Mouse (Mus musculus): ENCODE measurements around the gene Map3k5. TPM values are rescaled to one million over a fixed set of nuclear protein-coding genes. Genes with fewer than 3 reads are reported as not detected.
A peak's percentile ranks its signal among the peaks of the same experiment; 100 is the strongest.

Gene Map3k5
- polyA plus RNA-seq, 1 experiment from 2014 or later = 2.2 TPM

- H3K27ac ChIP-seq = no peak overlapping the region
- H3K4me3 ChIP-seq (replicated peaks; ENCODE audit: low read depth, low read length) = no peak overlapping the region
- ATAC-seq (replicated peaks; ENCODE audit: low FRiP score, low read depth) (peak; percentile 83), DNase-seq (ENCODE audit: low spot score) (peak; percentile 75)
- 65% methylated on average over 7 of the region's 7 CpGs for WGBS
- no peak overlapping the region for H3K4me2 ChIP-seq (ENCODE audit: low read length)
- no peaks in the 10 kb centered on the region for H3K4me1 ChIP-seq (replicated peaks; ENCODE audit: insufficient read depth, low read length)
- no peak overlapping the region for H3K9ac ChIP-seq (ENCODE audit: low read depth, low read length)
- H3K27me3 ChIP-seq (ENCODE audit: insufficient read depth, low read length) = no peaks in the 10 kb centered on the region
- 0 out of 2 replicates have a peak, but pooled peaks cover 3% of the 10 kb centered on the region for H3K36me3 ChIP-seq (ENCODE audit: insufficient read depth, low read length)
- peak; percentile 92 for TF ChIP-seq CTCF (IDR thresholded peaks at IDR 0.05; ENCODE audit: low read depth)
- H3K9me3 ChIP-seq (replicated peaks; ENCODE audit: low read length) = no peaks in the 10 kb centered on the region
Measured at GRCm38 (mm10) chr10:20073236-20073893, 139.1 kb downstream of the Map3k5 start.

- Histone ChIP-seq H3K27me3 (ENCODE audit: insufficient read depth, low read length) (no peaks in the 10 kb centered on the region), H3K4me2 (ENCODE audit: low read length) (no peak overlapping the region), H3K4me3 (replicated peaks; ENCODE audit: low read depth, low read length) (no peak overlapping the region), H3K4me1 (replicated peaks; ENCODE audit: insufficient read depth, low read length) (no peaks in the 10 kb centered on the region), H3K36me3 (ENCODE audit: insufficient read depth, low read length) (0 out of 2 replicates have a peak, but pooled peaks cover 3% of the 10 kb centered on the region), H3K9me3 (replicated peaks; ENCODE audit: low read length) (no peaks in the 10 kb centered on the region), H3K9ac (ENCODE audit: low read depth, low read length) (no peak overlapping the region), H3K27ac (no peak overlapping the region)
- WGBS = 76% methylated on average over 13 of the region's 13 CpGs
- DNase-seq (ENCODE audit: low spot score) (no peak), ATAC-seq (replicated peaks; ENCODE audit: low FRiP score, low read depth) (no peak)
- no peak for TF ChIP-seq CTCF (IDR thresholded peaks at IDR 0.05; ENCODE audit: low read depth)
Measured at GRCm38 (mm10) chr10:20076541-20077469, 142.5 kb downstream of the Map3k5 start.

- TF ChIP-seq CTCF (IDR thresholded peaks at IDR 0.05; ENCODE audit: low read depth) = no peak
- Histone ChIP-seq H3K36me3 (ENCODE audit: insufficient read depth, low read length) (0 out of 2 replicates have a peak, but pooled peaks cover 3% of the 10 kb centered on the region), H3K4me1 (replicated peaks; ENCODE audit: insufficient read depth, low read length) (no peaks in the 10 kb centered on the region), H3K27ac (no peak overlapping the region), H3K9me3 (replicated peaks; ENCODE audit: low read length) (no peaks in the 10 kb centered on the region), H3K9ac (ENCODE audit: low read depth, low read length) (no peak overlapping the region), H3K4me2 (ENCODE audit: low read length) (no peak overlapping the region), H3K4me3 (replicated peaks; ENCODE audit: low read depth, low read length) (no peak overlapping the region), H3K27me3 (ENCODE audit: insufficient read depth, low read length) (no peaks in the 10 kb centered on the region)
- DNase-seq (ENCODE audit: low spot score) (no peak), ATAC-seq (replicated peaks; ENCODE audit: low FRiP score, low read depth) (no peak)
- 91% methylated on average over 2 of the region's 2 CpGs for WGBS
Measured at GRCm38 (mm10) chr10:20078350-20078749, 144.1 kb downstream of the Map3k5 start.

GRCm38 (mm10) chr10:20087841-20088240, 153.6 kb downstream of the Map3k5 start:
- Histone ChIP-seq H3K4me1 (replicated peaks; ENCODE audit: insufficient read depth, low read length) (no peaks in the 10 kb centered on the region), H3K4me2 (ENCODE audit: low read length) (no peak overlapping the region), H3K4me3 (replicated peaks; ENCODE audit: low read depth, low read length) (no peak overlapping the region), H3K27me3 (ENCODE audit: insufficient read depth, low read length) (no peaks in the 10 kb centered on the region), H3K36me3 (ENCODE audit: insufficient read depth, low read length) (no peaks in the 10 kb centered on the region), H3K9ac (ENCODE audit: low read depth, low read length) (no peak overlapping the region), H3K27ac (no peak overlapping the region), H3K9me3 (replicated peaks; ENCODE audit: low read length) (no peaks in the 10 kb centered on the region)
- TF ChIP-seq CTCF (IDR thresholded peaks at IDR 0.05; ENCODE audit: low read depth) = no peak
- DNase-seq (ENCODE audit: low spot score) = no peak
- 76% methylated on average over 2 of the region's 2 CpGs for WGBS
- ATAC-seq (replicated peaks; ENCODE audit: low FRiP score, low read depth) = no peak

- WGBS = 58% methylated on average over 3 of the region's 3 CpGs
- no peak for ATAC-seq (replicated peaks; ENCODE audit: low FRiP score, low read depth)
- Histone ChIP-seq H3K9me3 (replicated peaks; ENCODE audit: low read length) (no peaks in the 10 kb centered on the region), H3K9ac (ENCODE audit: low read depth, low read length) (no peak overlapping the region), H3K4me1 (replicated peaks; ENCODE audit: insufficient read depth, low read length) (no peaks in the 10 kb centered on the region), H3K27ac (no peak overlapping the region), H3K27me3 (ENCODE audit: insufficient read depth, low read length) (no peaks in the 10 kb centered on the region), H3K4me2 (ENCODE audit: low read length) (no peak overlapping the region), H3K36me3 (ENCODE audit: insufficient read depth, low read length) (no peaks in the 10 kb centered on the region), H3K4me3 (replicated peaks; ENCODE audit: low read depth, low read length) (no peak overlapping the region)
- TF ChIP-seq CTCF (IDR thresholded peaks at IDR 0.05; ENCODE audit: low read depth) = no peak
- DNase-seq (ENCODE audit: low spot score) = no peak
Measured at GRCm38 (mm10) chr10:20089026-20089425, 154.8 kb downstream of the Map3k5 start.

GRCm38 (mm10) chr10:20090171-20090570, 155.9 kb downstream of the Map3k5 start:
- 92% methylated on average over 11 of the region's 11 CpGs for WGBS
- no peak overlapping the region for H3K4me3 ChIP-seq (replicated peaks; ENCODE audit: low read depth, low read length)
- no peaks in the 10 kb centered on the region for H3K27me3 ChIP-seq (ENCODE audit: insufficient read depth, low read length)
- no peak for TF ChIP-seq CTCF (IDR thresholded peaks at IDR 0.05; ENCODE audit: low read depth)
- DNase-seq (ENCODE audit: low spot score) = no peak
- no peak overlapping the region for H3K9ac ChIP-seq (ENCODE audit: low read depth, low read length)
- H3K9me3 ChIP-seq (replicated peaks; ENCODE audit: low read length) = no peaks in the 10 kb centered on the region
- no peak overlapping the region for H3K27ac ChIP-seq
- H3K4me2 ChIP-seq (ENCODE audit: low read length) = no peak overlapping the region
- ATAC-seq (replicated peaks; ENCODE audit: low FRiP score, low read depth) = no peak
- H3K36me3 ChIP-seq (ENCODE audit: insufficient read depth, low read length) = no peaks in the 10 kb centered on the region
- no peaks in the 10 kb centered on the region for H3K4me1 ChIP-seq (replicated peaks; ENCODE audit: insufficient read depth, low read length)

Measured in kidney, postnatal 0 days (tissue).